Mouse (Mus musculus) CH12.LX (cell line): ENCODE measurements at regions not wholly inside any gene's neighbourhood (a gene's known extent, or its start where the extent isn't known, plus 50 kb on each side); places are given as distances from the start of the nearest gene placed in this dataset.

ENCODE experiments used
- DNase-seq: peaks from one replicate; pipeline ENCODE4 v3.0.0-alpha.2; 2013; ENCODE audit errors: extremely low read depth
- H3K27ac ChIP-seq: 2 replicates; pipeline ENCODE4 v1.5.1; 2012; ENCODE audit warnings: low read depth, mild to moderate bottlenecking, control low read depth, moderate library complexity; ENCODE audit not compliant: insufficient read depth
- H3K27me3 ChIP-seq: replicated peaks from 2 replicates; pipeline ENCODE3; 2012; ENCODE audit warnings: inconsistent platforms
- H3K36me3 ChIP-seq, 2 experiments: replicated peaks in 1 of 2; 2 replicates each; pipeline versions ENCODE3 to v1.6.1; 2012; ENCODE audit warnings: inconsistent platforms in 1 of 2, low read length in 1 of 2, mild to moderate bottlenecking in 1 of 2, mixed read lengths in 1 of 2, moderate library complexity in 1 of 2; ENCODE audit not compliant: control insufficient read depth in 1 of 2, insufficient read depth in 1 of 2
- H3K4me1 ChIP-seq, 2 experiments: 2 replicates each; pipeline ENCODE4 v1.6.1; 2012; ENCODE audit warnings: inconsistent platforms in 1 of 2, moderate library complexity in 1 of 2; ENCODE audit not compliant: insufficient read depth in 2 of 2, control insufficient read depth in 1 of 2
- H3K4me2 ChIP-seq: 2 replicates; pipeline ENCODE4 v1.6.1; 2012; ENCODE audit warnings: low read depth, mild to moderate bottlenecking, control low read depth; ENCODE audit not compliant: poor library complexity, insufficient read depth, severe bottlenecking
- H3K4me3 ChIP-seq, 3 experiments: fragments of 150-350 bp in 1 of 3; sonication (generic) in 1 of 3; replicated peaks in 1 of 3; 2 replicates each; pipeline versions ENCODE3 to v1.5.1; 2011 to 2012; ENCODE audit warnings: low read depth in 2 of 3, low read length in 2 of 3, mild to moderate bottlenecking in 2 of 3, moderate library complexity in 2 of 3, control low read depth in 1 of 3, improper control_type of control experiment in 1 of 3, inconsistent platforms in 1 of 3, mixed read lengths in 1 of 3; ENCODE audit not compliant: poor library complexity in 1 of 3
- H3K79me2 ChIP-seq: replicated peaks from 2 replicates; pipeline ENCODE4 v1.6.1; 2012; ENCODE audit warnings: mild to moderate bottlenecking, moderate library complexity; ENCODE audit not compliant: control insufficient read depth, poor library complexity, insufficient read depth, severe bottlenecking; ENCODE audit errors: extremely low read depth
- H3K9ac ChIP-seq: 2 replicates; pipeline ENCODE4 v1.6.1; 2012; ENCODE audit warnings: low read depth, mild to moderate bottlenecking, control low read depth, moderate library complexity; ENCODE audit not compliant: insufficient read depth
- H3K9me3 ChIP-seq: replicated peaks from 2 replicates; pipeline ENCODE3; 2012; ENCODE audit warnings: low read length, inconsistent platforms, mixed read lengths
- BHLHE40 ChIP-seq: IDR thresholded peaks from 2 replicates; pipeline ENCODE4 v1.6.1; 2011; ENCODE audit warnings: mild to moderate bottlenecking, low read depth, low read length, improper control_type of control experiment
- CHD1 ChIP-seq: IDR thresholded peaks from 2 replicates; pipeline ENCODE4 v1.6.1; 2012; ENCODE audit warnings: low read depth, low read length, improper control_type of control experiment, inconsistent platforms
- ELF1 ChIP-seq: IDR thresholded peaks from 2 replicates; pipeline ENCODE4 v1.6.1; 2014; ENCODE audit warnings: low read depth, mild to moderate bottlenecking, inconsistent platforms, low read length, improper control_type of control experiment
- HCFC1 ChIP-seq: IDR thresholded peaks from 2 replicates; pipeline ENCODE4 v1.6.1; 2012; ENCODE audit warnings: low read depth, mild to moderate bottlenecking, inconsistent platforms, low read length, improper control_type of control experiment
- MAX ChIP-seq: IDR thresholded peaks from 2 replicates; pipeline ENCODE4 v1.6.1; 2011; ENCODE audit warnings: low read length, improper control_type of control experiment
- MAZ ChIP-seq: IDR thresholded peaks from 2 replicates; pipeline ENCODE4 v1.6.1; 2012; ENCODE audit warnings: low read depth, mild to moderate bottlenecking, inconsistent platforms, low read length, improper control_type of control experiment, moderate library complexity
- NELFE ChIP-seq: IDR thresholded peaks from 2 replicates; pipeline ENCODE4 v1.6.1; 2011; ENCODE audit warnings: low read depth, low read length, improper control_type of control experiment
- NRF1 ChIP-seq: IDR thresholded peaks from 2 replicates; pipeline ENCODE4 v1.6.1; 2014; ENCODE audit warnings: low read depth, mild to moderate bottlenecking, inconsistent platforms, low read length, improper control_type of control experiment, moderate library complexity
- PAX5 ChIP-seq: IDR thresholded peaks from 2 replicates; pipeline ENCODE4 v1.6.1; 2012; ENCODE audit warnings: low read length, inconsistent platforms, mixed read lengths
- POLR2AphosphoS2 ChIP-seq: IDR thresholded peaks from 2 replicates; pipeline ENCODE4 v1.6.1; 2011; ENCODE audit warnings: low read depth, low read length, improper control_type of control experiment
- RCOR1 ChIP-seq: conservative IDR thresholded peaks from 2 replicates; pipeline ENCODE4 v1.6.1; 2012; ENCODE audit warnings: low read depth, mild to moderate bottlenecking, inconsistent platforms, low read length, improper control_type of control experiment
- TCF12 ChIP-seq: IDR thresholded peaks from 2 replicates; pipeline ENCODE4 v1.6.1; 2014; ENCODE audit warnings: low read depth, mild to moderate bottlenecking, inconsistent platforms, low read length, improper control_type of control experiment
- USF1 ChIP-seq: IDR thresholded peaks from 2 replicates; pipeline ENCODE4 v1.6.1; 2014; ENCODE audit warnings: low read depth, mild to moderate bottlenecking, inconsistent platforms, low read length, improper control_type of control experiment
- USF2 ChIP-seq: conservative IDR thresholded peaks from 2 replicates; pipeline ENCODE4 v1.6.1; 2011; ENCODE audit warnings: low read depth, low read length, improper control_type of control experiment
- ZKSCAN1 ChIP-seq: IDR thresholded peaks from 2 replicates; pipeline ENCODE4 v1.6.1; 2012; ENCODE audit warnings: low read depth, inconsistent platforms, low read length, improper control_type of control experiment, borderline replicate concordance
- ZMIZ1 ChIP-seq: IDR thresholded peaks from 2 replicates; pipeline ENCODE4 v1.6.1; 2012; ENCODE audit warnings: low read depth, mild to moderate bottlenecking, inconsistent platforms, low read length, improper control_type of control experiment
- dilution Hi-C: fragments of 300-500 bp; cut with MboI; formaldehyde crosslinking; loops from 2 replicates; pipeline ENCODE4 v1.14.3; 2020; ENCODE audit warnings: low sequenced_read_pairs; ENCODE audit not compliant: extremely low pct_unique_long_range_greater_than_20kb, extremely low pct_ligation_motif_present
- in situ Hi-C: fragments of 300-500 bp; cut with MboI; formaldehyde crosslinking; loops from 3 replicates; pipeline ENCODE4 v1.14.3; 2019; ENCODE audit warnings: low sequenced_read_pairs, low pct_ligation_motif_present, low pct_unique_long_range_greater_than_20kb, mixed read lengths

DNA sequence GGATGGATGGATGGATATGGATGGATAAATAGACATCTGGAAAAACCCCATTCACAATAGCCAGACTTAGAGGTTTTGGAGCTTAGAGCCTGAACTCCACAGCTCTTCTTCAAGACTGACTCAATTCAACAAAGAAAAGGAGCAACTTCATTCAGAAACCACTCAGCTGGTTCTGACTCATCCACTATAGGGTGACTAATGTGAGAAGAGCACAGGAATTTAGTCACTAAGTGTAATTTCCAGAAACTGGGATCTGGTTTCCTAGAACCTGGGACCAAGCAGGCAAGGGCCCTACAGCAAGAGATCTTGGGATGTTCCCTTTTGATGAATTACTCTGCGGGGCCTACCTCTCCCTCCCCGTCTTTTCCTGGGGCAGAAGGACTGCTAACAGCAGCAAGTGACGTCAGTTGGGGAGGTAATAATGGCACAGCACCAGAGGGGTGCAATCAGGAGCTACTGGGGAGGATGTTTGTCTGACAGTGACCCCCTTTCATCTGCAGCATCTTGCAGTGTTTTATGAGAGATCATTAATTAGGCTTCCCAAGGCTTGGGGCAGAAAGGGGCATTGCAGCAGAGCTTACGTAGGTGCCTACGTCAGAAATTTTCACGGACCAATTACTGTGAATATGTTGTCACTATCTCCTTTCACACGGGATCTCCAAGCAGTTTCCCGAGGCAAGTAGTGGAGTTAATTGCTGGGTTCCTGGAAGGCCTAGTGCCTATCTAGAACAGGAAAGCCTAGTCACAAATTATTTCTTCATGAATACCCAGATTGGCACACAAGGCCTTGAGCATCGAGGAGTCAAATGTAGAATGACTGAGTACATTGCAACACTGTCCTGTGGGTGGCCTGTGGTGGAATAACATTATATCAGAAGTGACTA, 339.3 kb downstream of the Synb start:
- Histone ChIP-seq H3K4me1 (no peaks in the 10 kb centered on the region), H3K9me3 (no peaks in the 10 kb centered on the region), H3K36me3 (no peaks in the 10 kb centered on the region), H3K4me3 (no peak overlapping the region), H3K27me3 (no peaks in the 10 kb centered on the region), H3K4me2 (no peak overlapping the region), H3K79me2 (no peaks in the 10 kb centered on the region), H3K9ac (no peak overlapping the region), H3K27ac (no peak overlapping the region)
- in situ Hi-C loops, result no loop called here
- no peak for TF ChIP-seq BHLHE40
- no peak for TF ChIP-seq MAX
- TF ChIP-seq NRF1, result no peak
- no peak for TF ChIP-seq USF2
- DNase-seq, result no peak
- dilution Hi-C loops, result no loop called here

- Histone ChIP-seq H3K9ac (no peak overlapping the region), H3K4me1 (peaks cover 3 to 57% of the 10 kb centered on the region in 2 experiments; a peak in 3 of 4 replicates), H3K36me3 (no peaks in the 10 kb centered on the region), H3K79me2 (no peaks in the 10 kb centered on the region), H3K9me3 (no peaks in the 10 kb centered on the region), H3K27ac (no peak overlapping the region), H3K4me3 (no peak overlapping the region), H3K4me2 (peak overlapping the region; percentile 57), H3K27me3 (no peaks in the 10 kb centered on the region)
- DNase-seq, result no peak
- in situ Hi-C loops (no loop called here), dilution Hi-C loops (no loop called here)
- TF ChIP-seq POLR2AphosphoS2, result no peak
- TF ChIP-seq NELFE, result no peak
- no peak for TF ChIP-seq USF1
- no peak for TF ChIP-seq MAZ
- no peak for TF ChIP-seq ZKSCAN1
- no peak for TF ChIP-seq RCOR1
- TF ChIP-seq HCFC1, result no peak
- TF ChIP-seq ZMIZ1, result no peak
Observed at GRCm38 (mm10) chr14:68945906-68946305, 348.2 kb downstream of the Synb start.

DNA sequence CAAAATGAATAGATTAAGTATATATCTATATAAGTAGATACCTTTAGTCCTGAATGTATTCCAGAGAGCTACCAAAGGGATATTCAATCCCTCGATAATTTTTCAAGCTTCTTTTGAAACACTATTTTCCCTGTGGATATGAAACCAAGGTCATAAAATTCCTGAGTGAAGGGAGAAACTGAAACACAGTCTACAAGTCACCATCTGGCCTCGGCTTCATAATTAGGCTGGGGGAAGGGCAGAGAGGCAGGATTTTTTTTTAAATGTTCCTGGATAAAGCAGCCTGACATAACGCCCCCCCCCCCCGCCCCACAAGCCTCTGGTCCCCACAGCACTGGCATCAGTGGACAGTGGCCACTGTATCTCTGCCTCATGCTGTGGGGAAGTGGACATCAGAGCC, 348.7 kb downstream of the Synb start:
- H3K9ac ChIP-seq, result no peak overlapping the region
- H3K36me3 ChIP-seq, result no peaks in the 10 kb centered on the region
- H3K4me2 ChIP-seq, result peak overlapping the region; percentile 57
- peaks cover 3 to 62% of the 10 kb centered on the region in 2 experiments; a peak in 3 of 4 replicates for H3K4me1 ChIP-seq
- H3K4me3 ChIP-seq, result no peak overlapping the region
- dilution Hi-C loops (no loop called here), in situ Hi-C loops (no loop called here)
- H3K27me3 ChIP-seq, result no peaks in the 10 kb centered on the region
- no peaks in the 10 kb centered on the region for H3K79me2 ChIP-seq
- no peaks in the 10 kb centered on the region for H3K9me3 ChIP-seq
- no peak overlapping the region for H3K27ac ChIP-seq
- DNase-seq, result no peak
- TF ChIP-seq ELF1 (no peak), TCF12 (no peak), MAZ (no peak), CHD1 (no peak), MAX (no peak), PAX5 (no peak)
